ENCODE assay signal across 25 mouse cellular contexts in the genomic region with DNA sequence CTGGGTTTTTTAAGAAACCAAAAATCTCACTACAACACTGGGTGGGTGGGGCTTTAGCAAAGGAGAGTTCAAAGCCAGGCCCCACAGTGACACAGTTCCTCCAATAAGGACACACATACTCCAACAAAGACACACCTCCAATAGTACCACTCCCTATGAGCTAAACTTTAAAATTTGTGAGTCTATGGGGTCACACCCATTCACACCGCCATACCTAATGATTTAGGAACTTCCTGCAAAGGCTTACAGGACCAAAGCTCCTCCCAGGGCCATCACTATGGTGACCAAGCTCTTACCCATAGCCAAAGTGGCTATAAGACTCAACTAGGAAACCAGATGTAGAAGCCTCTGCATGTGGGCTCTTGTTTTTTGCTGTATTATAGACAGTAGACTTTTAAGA. TPM values are rescaled to one million over a fixed set of nuclear protein-coding genes. Genes with fewer than 3 reads are reported as not detected.
"Had no signal": no experiment of that assay in that cellular context is flagged by ENCODE, and none has a peak within 500 bp of the region (broad histone marks: within the 10 kb centered on the region; RNA-seq: fewer than 3 reads in every experiment).

No protein-coding gene starts in this region.

- H3K4me1 ChIP-seq: limb, embryonic 12.5 days; limb, embryonic 15.5 days; neural tube, embryonic 13.5 days; stomach, embryonic 15.5 days had no signal

- H3K27ac ChIP-seq: kidney, embryonic 15.5 days; limb, embryonic 12.5 days; limb, embryonic 15.5 days; liver, embryonic 14.5 days; macrophage; midbrain, embryonic 13.5 days; neural tube, embryonic 13.5 days; stomach, embryonic 15.5 days had no signal

- H3K4me2 ChIP-seq: kidney, embryonic 15.5 days; limb, embryonic 12.5 days; limb, embryonic 15.5 days; liver, embryonic 11.5 days; lung, embryonic 14.5 days; midbrain, embryonic 13.5 days; neural tube, embryonic 13.5 days; stomach, embryonic 15.5 days had no signal

- H3K4me3 ChIP-seq: kidney, embryonic 15.5 days; limb, embryonic 12.5 days; limb, embryonic 15.5 days; midbrain, embryonic 13.5 days; myocyte; neural tube, embryonic 13.5 days; stomach, embryonic 15.5 days had no signal

- ATAC-seq: liver, postnatal 0 days; lung, postnatal 0 days; midbrain, embryonic 13.5 days; midbrain, embryonic 16.5 days had no signal

- H3K9me3 ChIP-seq: kidney, embryonic 15.5 days; limb, embryonic 12.5 days; limb, embryonic 15.5 days; neural tube, embryonic 13.5 days; stomach, embryonic 15.5 days had no signal

- DNase-seq: kidney, adult 2 months; kidney, postnatal 10 days; kidney, postnatal 4 days; layer of hippocampus, postnatal 36 days; left cerebral cortex, postnatal 4 days; liver, postnatal 0 days; retina, postnatal 1 day; right cerebral cortex, postnatal 25 days; spleen, adult 18-20 months; thymus, postnatal 25 days had no signal

- H3K9ac ChIP-seq: kidney, embryonic 15.5 days; limb, embryonic 12.5 days; limb, embryonic 15.5 days; liver, embryonic 14.5 days; liver, postnatal 0 days; lung, embryonic 14.5 days; midbrain, embryonic 13.5 days; neural tube, embryonic 13.5 days; stomach, embryonic 15.5 days had no signal

- H3K27me3 ChIP-seq: kidney, embryonic 15.5 days; limb, embryonic 12.5 days; limb, embryonic 15.5 days; midbrain, embryonic 13.5 days; neural tube, embryonic 13.5 days; stomach, embryonic 15.5 days had no signal

RNA-seq across cellular contexts. Expression of gene Fam13c, which starts 30.6 kb away (rescaled TPM):
- total RNA-seq: monocyte, adult 5-6 weeks; neutrophil, adult 5-6 weeks had no signal
- polyA plus RNA-seq: macrophage had no signal
